Mouse (Mus musculus) forebrain, embryonic 10.5 days (tissue): Measurements from ENCODE around the gene Pemt. TPM values are rescaled to one million over a fixed set of nuclear protein-coding genes. Genes with fewer than 3 reads are reported as not detected.

Experiments
- DNase-seq: peaks from one replicate; pipeline ENCODE4 v3.0.0-alpha.2; 2017; ENCODE audit warnings: low spot score; ENCODE audit errors: extremely low spot score
- H3K27ac ChIP-seq: fragments of 300-500 bp; sonication (generic); 2 replicates; pipeline ENCODE4 v1.5.1; 2016; ENCODE audit warnings: mild to moderate bottlenecking
- H3K27me3 ChIP-seq: fragments of 300-500 bp; sonication (generic); 2 replicates; pipeline ENCODE4 v1.6.1; 2016; ENCODE audit warnings: mild to moderate bottlenecking; ENCODE audit not compliant: poor library complexity, severe bottlenecking
- H3K36me3 ChIP-seq: fragments of 300-500 bp; sonication (generic); replicated peaks from 2 replicates; pipeline ENCODE4 v1.6.1; 2016; ENCODE audit warnings: mild to moderate bottlenecking, moderate library complexity
- H3K4me1 ChIP-seq: fragments of 300-500 bp; sonication (generic); 2 replicates; pipeline ENCODE4 v1.6.1; 2016
- H3K4me3 ChIP-seq: fragments of 300-500 bp; sonication (generic); 2 replicates; pipeline ENCODE4 v1.5.1; 2016; ENCODE audit warnings: mild to moderate bottlenecking, moderate library complexity
- H3K9me3 ChIP-seq: fragments of 300-500 bp; sonication (generic); 2 replicates; pipeline ENCODE4 v1.6.1; 2016; ENCODE audit warnings: mild to moderate bottlenecking, moderate library complexity
- WGBS: fragments of 180-500 bp; shearing (Covaris S2); methylation state at CpG from one replicate; pipeline ENCODE4 v1.1.7; 2016; 5-methylcytosine and 5-hydroxymethylcytosine counted together
- polyA plus RNA-seq: library from polyadenylated mRNA; unstranded; fragments of >200 nt; fragmentation: Nextera tagmentation; extraction: Ambion mirVana; gene quantifications from 2 replicates; pipeline ENCODE4 v1.2.1, GENCODE M21; 2016

The Pemt gene
- polyA plus RNA-seq, 1 experiment from 2014 or later = 9.7 TPM

- H3K4me1 ChIP-seq = peaks cover 12% of the 10 kb centered on the region
- no peaks in the 10 kb centered on the region for H3K36me3 ChIP-seq
- peaks cover 3% of the 10 kb centered on the region; the same call in 1 of the 2 replicates for H3K27me3 ChIP-seq
- no peaks in the 10 kb centered on the region for H3K9me3 ChIP-seq
- no peak overlapping the region for H3K4me3 ChIP-seq
- DNase-seq = no peak
- H3K27ac ChIP-seq = no peak overlapping the region
These were observed 4.0 kb downstream of the Pemt start for GRCm38 (mm10) chr11:60042277-60042676.

GRCm38 (mm10) chr11:60036537-60037220, 9.6 kb downstream of the Pemt start:
- DNase-seq = no peak
- no peaks in the 10 kb centered on the region for H3K9me3 ChIP-seq
- no peaks in the 10 kb centered on the region for H3K27me3 ChIP-seq
- peaks cover 7% of the 10 kb centered on the region; the same call in 1 of the 2 replicates for H3K4me1 ChIP-seq
- no peak overlapping the region for H3K4me3 ChIP-seq
- H3K36me3 ChIP-seq = no peaks in the 10 kb centered on the region
- WGBS = 69% methylated on average over 5 of the region's 5 CpGs
- no peak overlapping the region for H3K27ac ChIP-seq

GRCm38 (mm10) chr11:60034911-60035400, 11.3 kb downstream of the Pemt start:
- H3K4me3 ChIP-seq = no peak overlapping the region
- DNase-seq = no peak
- 87% methylated on average over 8 of the region's 8 CpGs for WGBS
- no peaks in the 10 kb centered on the region for H3K9me3 ChIP-seq
- H3K27ac ChIP-seq = no peak overlapping the region
- no peaks in the 10 kb centered on the region for H3K36me3 ChIP-seq
- no peaks in the 10 kb centered on the region for H3K27me3 ChIP-seq
- H3K4me1 ChIP-seq = peaks cover 23% of the 10 kb centered on the region

- Histone ChIP-seq H3K36me3 (no peaks in the 10 kb centered on the region), H3K4me1 (peaks cover 25% of the 10 kb centered on the region), H3K4me3 (no peak overlapping the region), H3K27ac (no peak overlapping the region), H3K9me3 (no peaks in the 10 kb centered on the region), H3K27me3 (no peaks in the 10 kb centered on the region)
- 81% methylated on average over 6 of the region's 6 CpGs for WGBS
- no peak for DNase-seq
These were observed 12.0 kb downstream of the Pemt start for GRCm38 (mm10) chr11:60034293-60034692.

GRCm38 (mm10) chr11:60032586-60033430, 13.5 kb downstream of the Pemt start:
- 88% methylated on average over 6 of the region's 6 CpGs for WGBS
- H3K27me3 ChIP-seq = no peaks in the 10 kb centered on the region
- no peak overlapping the region for H3K4me3 ChIP-seq
- no peaks in the 10 kb centered on the region for H3K9me3 ChIP-seq
- H3K36me3 ChIP-seq = no peaks in the 10 kb centered on the region
- no peak overlapping the region for H3K27ac ChIP-seq
- DNase-seq = no peak
- H3K4me1 ChIP-seq = peaks cover 25% of the 10 kb centered on the region

DNA sequence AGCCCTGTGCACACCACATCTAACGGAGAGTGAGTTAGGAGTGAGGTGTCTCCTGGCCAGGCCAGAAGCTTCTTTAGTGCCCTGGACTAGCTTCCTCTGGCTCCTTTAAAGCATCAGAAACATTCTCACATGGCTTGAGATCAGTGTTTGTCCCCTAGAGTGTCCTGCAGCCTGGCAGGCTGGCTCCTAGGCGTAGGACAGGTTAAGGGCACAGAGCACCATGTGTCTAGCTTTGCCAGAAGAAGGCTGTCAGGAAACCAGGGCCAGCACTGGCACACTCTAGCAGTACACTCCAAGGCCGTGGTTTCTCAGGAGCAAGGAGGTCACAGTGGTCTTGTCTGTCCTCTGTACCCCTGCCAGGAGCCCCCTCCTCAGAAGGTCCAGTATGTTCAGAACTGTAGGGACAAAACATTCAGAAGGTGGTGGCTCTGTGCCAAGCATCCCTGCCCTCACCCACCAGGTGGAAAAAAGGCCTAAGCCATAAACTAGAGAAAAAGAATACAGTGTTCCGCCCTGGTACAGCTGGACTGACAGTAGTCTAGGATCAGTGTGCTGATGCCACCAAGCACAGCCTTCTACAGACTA, 15.4 kb downstream of the Pemt start:
- Histone ChIP-seq H3K4me3 (no peak overlapping the region), H3K9me3 (no peaks in the 10 kb centered on the region), H3K27me3 (no peaks in the 10 kb centered on the region), H3K4me1 (peaks cover 19% of the 10 kb centered on the region), H3K36me3 (no peaks in the 10 kb centered on the region), H3K27ac (peak overlapping the region; percentile 36)
- DNase-seq = no peak
- 90% methylated on average over 4 of the region's 4 CpGs for WGBS

GRCm38 (mm10) chr11:60029976-60030375, 16.3 kb downstream of the Pemt start:
- Histone ChIP-seq H3K36me3 (no peaks in the 10 kb centered on the region), H3K4me1 (peaks cover 19% of the 10 kb centered on the region), H3K9me3 (no peaks in the 10 kb centered on the region), H3K4me3 (no peak overlapping the region), H3K27me3 (no peaks in the 10 kb centered on the region), H3K27ac (no peak overlapping the region)
- no peak for DNase-seq
- WGBS = 70% methylated on average over 9 of the region's 9 CpGs

GRCm38 (mm10) chr11:60027913-60028875, 18.1 kb downstream of the Pemt start:
- no peak for DNase-seq
- Histone ChIP-seq H3K4me1 (peaks cover 19% of the 10 kb centered on the region), H3K27ac (no peak overlapping the region), H3K9me3 (no peaks in the 10 kb centered on the region), H3K36me3 (no peaks in the 10 kb centered on the region), H3K4me3 (no peak overlapping the region), H3K27me3 (no peaks in the 10 kb centered on the region)
- WGBS = 86% methylated on average over 10 of the region's 10 CpGs

DNA sequence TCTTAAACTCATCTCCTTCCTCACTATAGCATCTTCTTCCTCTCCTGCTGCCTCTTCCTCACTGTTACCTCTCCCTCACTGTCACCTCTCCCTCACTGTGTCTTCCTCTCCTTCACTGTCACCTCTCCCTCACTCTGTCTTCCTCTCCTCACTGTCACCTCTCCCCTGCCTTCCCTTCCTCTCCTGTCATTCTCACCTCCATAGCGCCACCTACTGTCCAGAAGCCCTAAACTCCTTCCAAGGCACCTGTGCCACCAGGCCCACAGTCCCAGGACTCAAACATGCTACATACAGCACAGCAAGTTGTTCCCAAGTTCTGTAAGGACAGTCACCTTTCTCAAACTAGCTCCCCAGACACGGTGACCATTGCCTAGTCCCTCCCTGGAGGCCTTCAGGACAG, 19.0 kb downstream of the Pemt start:
- peaks cover 19% of the 10 kb centered on the region for H3K4me1 ChIP-seq
- peak; percentile 70 for DNase-seq
- no peak overlapping the region for H3K4me3 ChIP-seq
- H3K27ac ChIP-seq = no peak overlapping the region
- H3K36me3 ChIP-seq = no peaks in the 10 kb centered on the region
- H3K27me3 ChIP-seq = no peaks in the 10 kb centered on the region
- 6% methylated on average over 2 of the region's 2 CpGs for WGBS
- H3K9me3 ChIP-seq = no peaks in the 10 kb centered on the region

GRCm38 (mm10) chr11:60026166-60026565, 20.1 kb downstream of the Pemt start:
- H3K36me3 ChIP-seq = no peaks in the 10 kb centered on the region
- H3K27ac ChIP-seq = no peak overlapping the region
- no peaks in the 10 kb centered on the region for H3K27me3 ChIP-seq
- no peak overlapping the region for H3K4me3 ChIP-seq
- H3K9me3 ChIP-seq = no peaks in the 10 kb centered on the region
- H3K4me1 ChIP-seq = peaks cover 14% of the 10 kb centered on the region
- no peak for DNase-seq
- WGBS = 84% methylated on average over 5 of the region's 5 CpGs

GRCm38 (mm10) chr11:60021201-60021600, 25.1 kb downstream of the Pemt start:
- Histone ChIP-seq H3K27me3 (no peaks in the 10 kb centered on the region), H3K4me1 (peaks cover 23% of the 10 kb centered on the region), H3K27ac (no peak overlapping the region), H3K36me3 (no peaks in the 10 kb centered on the region), H3K4me3 (no peak overlapping the region), H3K9me3 (no peaks in the 10 kb centered on the region)
- no peak for DNase-seq
- 84% methylated on average over 6 of the region's 6 CpGs for WGBS

- Histone ChIP-seq H3K9me3 (no peaks in the 10 kb centered on the region), H3K4me1 (peaks cover 28% of the 10 kb centered on the region), H3K27me3 (no peaks in the 10 kb centered on the region), H3K36me3 (no peaks in the 10 kb centered on the region), H3K27ac (no peak overlapping the region), H3K4me3 (no peak overlapping the region)
- DNase-seq = no peak
- 73% methylated on average over 4 of the region's 4 CpGs for WGBS
These were observed 29.6 kb downstream of the Pemt start for GRCm38 (mm10) chr11:60016726-60017125.
